Comparison of ENCODE assay signal across 8 mouse cellular contexts in genomic region chr8:13158718-13159376, GRCm38 (mm10). TPM values are rescaled to one million over a fixed set of nuclear protein-coding genes. Genes with fewer than 3 reads are reported as not detected.
DNase-seq lines count a peak whose midpoint lies in the region; ATAC-seq and TF ChIP-seq lines count a peak whose summit lies in the region.

Lamp1 (plus strand) TSS chr8:13159161.

- under 1% methylated on average over 46 of the region's 50 CpGs for WGBS in heart, embryonic 12.5 days
- WGBS in kidney, postnatal 0 days = under 1% methylated on average over 40 of the region's 50 CpGs
- under 1% methylated on average over 48 of the region's 50 CpGs for WGBS in liver, embryonic 11.5 days
- WGBS in stomach, embryonic 14.5 days = under 1% methylated on average over 47 of the region's 50 CpGs

- no peaks in the 10 kb centered on the region for H3K9me3 ChIP-seq in heart, embryonic 12.5 days (replicated peaks)
- no peaks in the 10 kb centered on the region for H3K9me3 ChIP-seq in kidney, postnatal 0 days (replicated peaks; ENCODE audit: low read length)
- no peaks in the 10 kb centered on the region for H3K9me3 ChIP-seq in liver, embryonic 11.5 days (ENCODE audit: control insufficient read depth, low read length)
- H3K9me3 ChIP-seq in stomach, embryonic 14.5 days (ENCODE audit: control insufficient read depth, low read depth, low read length) = no peaks in the 10 kb centered on the region

- H3K36me3 ChIP-seq in heart, embryonic 12.5 days = peaks cover 7% of the 10 kb centered on the region; the same call in 1 of the 2 replicates
- H3K36me3 ChIP-seq in kidney, postnatal 0 days (ENCODE audit: insufficient read depth, low read length) = no peaks in the 10 kb centered on the region
- no peaks in the 10 kb centered on the region for H3K36me3 ChIP-seq in liver, embryonic 11.5 days (ENCODE audit: control insufficient read depth, insufficient read depth, low read length)
- no peaks in the 10 kb centered on the region for H3K36me3 ChIP-seq in stomach, embryonic 14.5 days (ENCODE audit: control insufficient read depth, insufficient read depth, low read length)

- peak within 1 kb of the TSS; percentile 97 for H3K4me3 ChIP-seq in heart, embryonic 12.5 days
- H3K4me3 ChIP-seq in kidney, postnatal 0 days (replicated peaks; ENCODE audit: low read depth, low read length) = peak within 1 kb of the TSS; percentile 98
- peak within 1 kb of the TSS; percentile 73 for H3K4me3 ChIP-seq in liver, embryonic 11.5 days (ENCODE audit: low read depth, low read length)
- peak within 1 kb of the TSS; percentile 100 for H3K4me3 ChIP-seq in stomach, embryonic 14.5 days (ENCODE audit: low read depth, low read length)

- peak within 1 kb of the TSS; percentile 76 for H3K27ac ChIP-seq in heart, embryonic 12.5 days (ENCODE audit: poor library complexity, severe bottlenecking)
- peak within 1 kb of the TSS; percentile 90 for H3K27ac ChIP-seq in kidney, postnatal 0 days
- H3K27ac ChIP-seq in liver, embryonic 11.5 days (ENCODE audit: low read depth, low read length) = peak within 1 kb of the TSS; percentile 67
- peak within 1 kb of the TSS; percentile 55 for H3K27ac ChIP-seq in stomach, embryonic 14.5 days (ENCODE audit: low read length)

- H3K27me3 ChIP-seq in heart, embryonic 12.5 days (replicated peaks) = no peaks in the 10 kb centered on the region
- H3K27me3 ChIP-seq in kidney, postnatal 0 days (ENCODE audit: insufficient read depth, low read length) = no peaks in the 10 kb centered on the region
- no peaks in the 10 kb centered on the region for H3K27me3 ChIP-seq in liver, embryonic 11.5 days (replicated peaks; ENCODE audit: control insufficient read depth, insufficient read depth, low read length)
- H3K27me3 ChIP-seq in stomach, embryonic 14.5 days (ENCODE audit: control insufficient read depth, insufficient read depth, low read length) = no peaks in the 10 kb centered on the region

- H3K4me1 ChIP-seq in heart, embryonic 12.5 days (replicated peaks) = peaks cover 22% of the 10 kb centered on the region
- H3K4me1 ChIP-seq in kidney, postnatal 0 days (replicated peaks; ENCODE audit: insufficient read depth, low read length) = peaks cover 5% of the 10 kb centered on the region
- peaks cover 38% of the 10 kb centered on the region for H3K4me1 ChIP-seq in liver, embryonic 11.5 days (replicated peaks; ENCODE audit: control insufficient read depth, insufficient read depth, low read length)
- H3K4me1 ChIP-seq in stomach, embryonic 14.5 days (ENCODE audit: control insufficient read depth, insufficient read depth, low read length) = peaks cover 11% of the 10 kb centered on the region

- peak within 1 kb of the TSS; percentile 83 for H3K4me2 ChIP-seq in heart, embryonic 12.5 days
- H3K4me2 ChIP-seq in kidney, postnatal 0 days (ENCODE audit: low read length) = peak within 1 kb of the TSS; percentile 95
- H3K4me2 ChIP-seq in liver, embryonic 11.5 days = peak within 1 kb of the TSS; percentile 91
- H3K4me2 ChIP-seq in stomach, embryonic 14.5 days (replicated peaks; ENCODE audit: low read depth, low read length) = peak within 1 kb of the TSS; percentile 81

- DNase-seq in CD4-positive helper T cell, adult 2 months (ENCODE audit: low read depth, low spot score) = peak; percentile 98
- DNase-seq in brain, embryonic 18.5 days (ENCODE audit: low read depth, low spot score) = peak; percentile 96
- peak; percentile 98 for DNase-seq in kidney, postnatal 0 days (ENCODE audit: low spot score)
- DNase-seq in liver, embryonic 11.5 days (ENCODE audit: low spot score) = peak; percentile 98
- peak; percentile 97 for DNase-seq in naive thymus-derived CD4-positive, alpha-beta T cell, adult 2 months (ENCODE audit: low read depth)

- peak within 1 kb of the TSS; percentile 99 for H3K9ac ChIP-seq in heart, embryonic 12.5 days
- H3K9ac ChIP-seq in kidney, postnatal 0 days (ENCODE audit: low read depth, low read length) = peak within 1 kb of the TSS; percentile 99
- H3K9ac ChIP-seq in liver, embryonic 11.5 days (ENCODE audit: low read depth, low read length) = peak within 1 kb of the TSS; percentile 97
- H3K9ac ChIP-seq in stomach, embryonic 14.5 days (replicated peaks; ENCODE audit: low read depth, low read length) = peak within 1 kb of the TSS; percentile 98

- TF ChIP-seq CTCF in kidney, postnatal 0 days (IDR thresholded peaks at IDR 0.05; ENCODE audit: low read depth) = no peak

- ATAC-seq in erythroid progenitor cell, adult 5-6 weeks (replicated peaks; ENCODE audit: low FRiP score, poor library complexity, severe bottlenecking) = peak; percentile 85
- ATAC-seq in heart, embryonic 12.5 days (ENCODE audit: insufficient number of reproducible peaks, low FRiP score) = peak; percentile 99
- ATAC-seq in kidney, postnatal 0 days (replicated peaks; ENCODE audit: low FRiP score, low read depth) = peak; percentile 94
- peak; percentile 88 for ATAC-seq in liver, embryonic 11.5 days (replicated peaks; ENCODE audit: low FRiP score)
- peak; percentile 94 for ATAC-seq in stomach, embryonic 14.5 days (ENCODE audit: insufficient number of reproducible peaks, insufficient read depth, low FRiP score, low read depth)

RNA-seq across cellular contexts. Expression of gene Lamp1, which starts in this region (rescaled TPM):
- 113 and 132 TPM in 2 replicates for total RNA-seq in erythroid progenitor cell, adult 5-6 weeks (2015; ENCODE audit: low replicate concordance)
- 119 TPM in 2 replicates for total RNA-seq in erythroid progenitor cell, adult 5-6 weeks (2017; ENCODE audit: low replicate concordance)
- polyA plus RNA-seq in heart, embryonic 12.5 days (2016; fragmentation: Nextera tagmentation; extraction: Ambion mirVana) = 364 and 372 TPM in 2 replicates
- 447 and 473 TPM in 2 replicates for polyA plus RNA-seq in kidney, postnatal 0 days (2015; fragmentation: Nextera tagmentation; extraction: Ambion mirVana)
- 251 and 283 TPM in 2 replicates for polyA plus RNA-seq in liver, embryonic 11.5 days (2014; fragmentation: Nextera tagmentation; extraction: Ambion mirVana)
- 272 and 298 TPM in 2 replicates for polyA plus RNA-seq in stomach, embryonic 14.5 days (2014; fragmentation: Nextera tagmentation; extraction: Ambion mirVana)

Comparison
In these comparisons a context has a peak if more than half of its experiments do, and no peak if none do; other contexts are left out.
1. Peak in every context shown above with its lines: DNase-seq, ATAC-seq, H3K4me3 ChIP-seq and H3K27ac ChIP-seq.